Mouse (Mus musculus) layer of hippocampus, postnatal 25 days (tissue): ENCODE results near the gene Robo2. TPM values are rescaled to one million over a fixed set of nuclear protein-coding genes. Genes with fewer than 3 reads are reported as not detected.
"Not testable (repeated sequence)": the region's sequence is repeated elsewhere in the genome, so short reads cannot be mapped to it uniquely, and the experiment has no call there.

ENCODE experiments used
- DNase-seq, 2 experiments: peaks; one replicate each; pipeline ENCODE4 v3.0.0; 2022; ENCODE audit warnings: mixed read lengths in 2 of 2, low spot score in 1 of 2; ENCODE audit errors: extremely low spot score in 1 of 2
- total RNA-seq, 2 experiments: library from RNA; stranded (reverse); gene quantifications; 2 replicates each; pipeline ENCODE4 v1.2.3; 2021

The Robo2 gene
- total RNA-seq, 2 experiments from 2014 or later: 111 to 113 TPM

DNA sequence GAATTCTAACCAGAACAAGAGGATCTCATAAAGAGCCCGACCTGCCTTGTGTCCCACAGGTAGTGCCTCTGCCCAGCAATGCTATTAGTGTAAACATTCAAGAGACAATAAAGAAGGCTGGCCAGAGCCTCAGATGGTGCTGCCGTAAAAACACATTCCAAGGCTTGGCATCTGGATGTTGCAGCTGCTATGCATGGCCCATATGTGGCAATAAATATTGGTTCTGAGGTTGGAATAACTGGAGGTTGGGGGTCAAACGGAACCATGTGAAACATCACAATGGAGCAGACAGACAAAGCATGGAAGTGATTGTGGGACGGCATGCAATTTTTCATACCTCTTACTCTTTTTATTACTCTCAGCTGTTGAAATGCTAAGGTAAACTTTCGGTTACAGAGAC is 189.1 kb downstream of the Robo2 start:
- DNase-seq: no peak

GRCm38 (mm10) chr16:74216879-74217415 is 194.7 kb downstream of the Robo2 start:
- no peak for DNase-seq

GRCm38 (mm10) chr16:74215791-74216190 is 195.8 kb downstream of the Robo2 start:
- no peak for DNase-seq

- DNase-seq: no peak
Observed at GRCm38 (mm10) chr16:74200705-74201104, 210.9 kb downstream of the Robo2 start.

- no peak for DNase-seq
Observed at GRCm38 (mm10) chr16:74200024-74200703, 211.5 kb downstream of the Robo2 start.

GRCm38 (mm10) chr16:74192979-74193554 is 218.6 kb downstream of the Robo2 start:
- no peak for DNase-seq

GRCm38 (mm10) chr16:74191621-74192020 is 220.0 kb downstream of the Robo2 start:
- no peak for DNase-seq

DNA sequence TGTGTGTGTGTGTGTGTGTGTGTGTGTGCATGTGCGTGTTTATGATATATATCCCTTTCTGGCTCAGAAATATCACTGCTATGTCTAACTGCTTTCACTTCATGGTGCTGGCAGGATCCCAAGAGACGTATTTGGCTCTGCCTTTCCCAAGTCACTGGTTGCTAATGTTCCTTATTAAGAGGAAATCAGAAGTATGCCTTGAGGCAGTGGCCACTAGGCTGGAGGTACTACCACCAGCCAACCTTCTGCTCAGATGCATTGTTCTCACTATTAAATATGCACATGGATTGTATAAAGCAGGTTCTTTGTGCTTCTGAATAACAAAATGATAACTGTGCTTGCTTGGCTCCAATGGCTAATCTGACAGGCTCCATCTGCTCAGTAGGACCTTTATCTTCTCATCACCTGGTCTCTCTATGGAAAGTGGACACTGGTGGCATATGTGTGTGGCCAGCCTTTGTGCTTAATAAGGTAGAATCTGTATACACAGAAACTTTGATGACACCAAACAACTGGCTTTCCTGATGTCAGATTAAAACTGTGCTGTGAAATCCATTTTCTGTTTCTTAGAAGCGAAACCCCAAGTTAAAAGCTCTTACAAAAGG is 229.0 kb downstream of the Robo2 start:
- DNase-seq: no peak

- DNase-seq: no peak
Observed at GRCm38 (mm10) chr16:74172673-74173072, 239.0 kb downstream of the Robo2 start.

DNA sequence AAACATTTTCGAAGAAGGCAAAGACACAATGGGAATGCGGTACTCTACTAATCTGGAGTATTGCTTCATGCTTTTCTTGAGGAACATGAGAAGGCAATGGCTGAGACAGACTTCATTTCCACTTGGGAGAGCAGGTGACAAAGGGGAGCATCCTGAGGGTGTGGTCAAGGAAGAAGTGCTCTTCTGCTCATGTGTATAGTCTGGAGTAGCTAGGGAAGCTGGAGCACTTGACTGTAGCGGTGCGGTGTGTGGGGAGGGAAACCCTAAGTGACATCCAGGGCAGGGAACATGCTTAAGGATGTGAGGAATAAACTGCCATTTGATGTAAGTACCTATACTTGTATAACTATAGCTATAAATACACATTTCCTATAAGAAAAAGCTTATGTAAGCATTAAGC is 242.0 kb downstream of the Robo2 start:
- no peak for DNase-seq

DNA sequence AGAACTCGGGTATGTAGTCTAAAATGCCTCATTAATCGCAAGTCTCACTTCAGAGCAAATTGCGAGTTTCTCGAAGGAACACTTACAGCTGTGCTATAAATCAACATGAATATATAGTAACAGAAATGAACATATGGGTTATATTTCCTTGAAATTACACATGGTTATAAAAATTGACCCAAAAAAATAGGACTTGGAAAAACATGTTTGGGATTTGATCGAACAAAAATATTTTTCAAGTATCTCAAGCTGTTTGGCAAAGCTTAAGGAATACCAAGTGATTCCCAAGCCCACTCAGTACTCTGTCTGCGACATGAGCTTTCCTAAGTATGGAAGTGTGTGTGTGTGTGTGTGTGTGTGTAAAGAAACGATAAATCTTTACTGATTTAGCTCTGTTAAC is 242.5 kb downstream of the Robo2 start:
- DNase-seq: no peak

DNA sequence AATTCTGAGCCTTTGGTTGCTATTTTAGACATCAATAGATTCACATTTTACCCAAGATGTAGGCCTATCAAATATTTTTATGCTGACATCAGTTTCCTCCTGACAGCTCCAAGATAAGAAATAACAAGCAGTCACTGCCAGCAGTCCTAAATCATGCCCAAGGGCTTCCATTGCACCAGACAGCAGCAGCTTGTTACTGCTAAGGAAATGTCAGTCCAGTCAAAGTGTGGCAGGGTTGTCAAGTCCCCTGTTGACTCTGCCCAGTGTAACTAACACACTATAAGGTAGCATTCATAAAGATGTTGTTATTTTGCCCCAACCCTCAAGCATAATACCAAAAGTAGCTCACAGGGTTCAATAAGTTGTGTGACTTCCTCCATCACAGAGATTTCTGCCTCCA is 243.8 kb downstream of the Robo2 start:
- no peak for DNase-seq

DNA sequence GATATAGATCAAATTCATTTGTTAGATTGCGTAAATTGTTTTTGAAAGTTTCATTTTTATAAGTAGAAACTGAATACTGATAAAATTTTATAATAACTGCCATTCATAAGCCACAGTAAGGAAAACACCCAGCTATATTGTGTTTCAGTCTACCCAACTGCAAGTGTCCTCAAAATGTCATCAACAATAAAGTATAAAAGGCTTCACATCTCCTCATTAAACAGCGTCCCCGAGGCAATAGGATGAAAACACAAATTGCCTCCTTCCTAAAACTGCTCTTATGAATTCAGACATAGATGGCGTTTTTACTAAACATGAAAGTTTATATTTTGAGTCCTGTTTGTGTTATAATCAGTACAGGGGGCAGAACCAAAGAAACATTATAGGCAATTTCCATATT is 249.6 kb downstream of the Robo2 start:
- no peak for DNase-seq

GRCm38 (mm10) chr16:74159189-74159588 is 252.4 kb downstream of the Robo2 start:
- DNase-seq: no peak

- DNase-seq: no peak
Observed at GRCm38 (mm10) chr16:74136181-74136580, 275.4 kb downstream of the Robo2 start.

DNA sequence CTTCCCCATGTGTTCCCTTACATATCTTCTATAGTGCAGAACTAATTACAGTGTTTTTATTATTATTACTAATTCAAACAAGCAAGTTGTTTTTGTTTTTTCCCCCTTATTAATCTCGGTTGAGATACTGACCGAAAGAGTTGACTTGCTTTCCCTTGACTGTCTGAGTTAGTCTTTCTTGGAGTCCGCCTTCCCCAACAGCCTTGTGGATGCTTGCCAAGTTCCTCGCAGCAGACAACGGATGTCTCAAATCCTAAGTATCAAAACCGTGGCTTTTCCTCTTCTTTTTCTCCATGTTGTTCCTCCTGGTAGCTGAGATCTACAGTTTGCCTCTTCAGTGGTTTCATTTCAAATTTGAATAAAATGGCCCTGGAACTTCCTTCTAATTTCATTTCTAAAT is 278.8 kb downstream of the Robo2 start:
- no peak for DNase-seq

- no peak for DNase-seq
Observed at GRCm38 (mm10) chr16:74131370-74131769, 280.3 kb downstream of the Robo2 start.

DNA sequence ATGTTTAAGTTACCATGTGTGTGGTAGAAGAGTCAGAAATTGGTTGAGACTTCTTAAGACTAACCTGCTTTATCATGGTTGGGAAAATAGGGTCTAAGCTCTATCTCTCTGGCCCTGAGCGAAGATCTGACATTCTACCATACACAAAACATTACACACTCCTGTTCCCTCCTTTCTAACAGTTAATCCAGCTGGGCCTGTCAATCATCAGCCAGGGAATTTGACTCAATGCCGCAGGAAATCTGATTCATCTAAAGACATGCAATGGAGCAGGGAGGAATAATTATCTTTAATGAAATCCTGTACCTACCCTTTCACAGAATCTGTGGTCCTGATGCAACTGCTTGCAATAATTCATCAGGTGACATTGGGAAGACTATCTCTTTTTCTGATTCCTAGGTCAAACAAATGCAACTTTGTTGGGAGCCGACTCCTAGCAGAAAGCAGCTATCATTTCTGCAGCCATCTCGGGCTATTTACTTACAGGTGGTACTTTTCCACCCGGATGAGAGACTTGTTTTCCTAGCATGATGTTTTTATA is 283.1 kb downstream of the Robo2 start:
- DNase-seq: no peak

DNA sequence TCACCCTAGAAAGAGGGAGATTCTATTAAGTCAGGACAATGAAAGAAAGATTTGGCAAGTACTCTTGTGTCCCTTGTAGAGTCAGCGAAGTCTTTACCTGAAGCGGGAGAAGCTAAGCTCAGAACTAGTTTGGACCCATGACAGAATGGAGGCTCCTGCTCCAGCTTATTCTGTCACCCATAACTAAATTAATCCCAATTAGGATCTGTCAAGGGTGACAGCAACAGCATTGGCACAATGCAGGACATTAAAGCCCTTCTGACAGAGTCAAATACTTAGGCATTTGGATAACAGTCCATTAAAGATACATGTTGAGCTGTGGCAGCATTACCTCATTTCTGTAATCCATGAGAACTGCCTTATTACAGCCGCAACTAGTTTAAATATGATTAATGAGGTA is 298.5 kb downstream of the Robo2 start:
- DNase-seq: no peak

DNA sequence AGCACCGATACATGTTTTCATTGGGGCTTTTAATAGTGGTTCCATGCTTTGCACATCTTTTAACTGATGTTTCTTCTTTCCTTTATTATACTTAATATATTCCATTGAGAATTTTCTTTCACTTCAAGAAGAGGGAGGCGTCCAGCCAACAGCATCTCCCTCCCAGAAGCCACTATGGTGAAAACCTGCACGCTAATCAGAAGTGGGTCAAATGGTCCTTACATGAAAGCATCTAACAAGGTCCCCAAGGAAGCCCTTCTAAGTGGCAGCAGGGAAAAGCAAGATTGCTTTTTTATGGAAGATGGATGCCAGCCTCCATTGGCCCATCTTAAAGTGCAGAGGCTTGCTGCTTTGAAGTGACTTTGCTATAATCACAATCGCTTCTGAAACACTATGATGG is 300.5 kb downstream of the Robo2 start:
- no peak for DNase-seq

DNA sequence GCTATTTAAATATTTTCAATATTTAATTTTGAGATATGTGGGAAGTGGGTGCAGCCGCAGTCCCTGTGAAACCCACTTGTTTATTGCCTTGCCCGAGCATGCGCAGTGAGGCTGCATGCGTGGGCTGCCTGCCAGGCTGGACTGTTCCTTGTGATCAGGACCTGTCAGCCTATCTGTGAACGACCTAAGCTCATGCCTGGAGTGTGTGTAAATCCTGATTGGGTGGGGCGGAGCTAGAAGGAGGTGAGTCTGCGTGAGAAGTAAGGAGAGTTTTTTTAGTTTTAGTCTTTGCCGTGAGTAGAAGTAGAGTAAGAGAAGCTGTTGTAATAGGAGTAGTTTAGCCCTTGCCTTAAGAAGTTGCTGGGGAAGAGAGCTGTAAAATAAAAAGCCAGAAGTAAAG is 307.2 kb downstream of the Robo2 start:
- not testable (repeated sequence) for DNase-seq
